Mouse (Mus musculus): ENCODE measurements at regions not wholly inside any gene's neighbourhood (a gene's known extent, or its start where the extent isn't known, plus 50 kb on each side); places are given as distances from the start of the nearest gene placed in this dataset.
A peak's percentile ranks its signal among the peaks of the same experiment; 100 is the strongest.

- H3K9ac ChIP-seq (replicated peaks): no peak overlapping the region
- H3K9me3 ChIP-seq: no peaks in the 10 kb centered on the region
- ATAC-seq: 0 out of 2 replicates have a peak, but pooled peaks have one; percentile 34
- H3K4me3 ChIP-seq (replicated peaks): no peak overlapping the region
- no peaks in the 10 kb centered on the region for H3K36me3 ChIP-seq
- no peaks in the 10 kb centered on the region for H3K27me3 ChIP-seq
- no peak overlapping the region for H3K4me2 ChIP-seq (replicated peaks)
- no peaks in the 10 kb centered on the region for H3K4me1 ChIP-seq (replicated peaks)
- H3K27ac ChIP-seq: no peak overlapping the region
- WGBS: 65% methylated on average over 4 of the region's 4 CpGs
These were observed 423.3 kb downstream of the Zic3 start for GRCm38 (mm10) chrX:58445624-58446323.

GRCm38 (mm10) chrX:58447605-58448004, 425.1 kb downstream of the Zic3 start:
- H3K36me3 ChIP-seq: no peaks in the 10 kb centered on the region
- no peaks in the 10 kb centered on the region for H3K9me3 ChIP-seq
- no peak overlapping the region for H3K4me2 ChIP-seq (replicated peaks)
- 70% methylated on average over 6 of the region's 6 CpGs for WGBS
- ATAC-seq: no peak
- no peak overlapping the region for H3K9ac ChIP-seq (replicated peaks)
- H3K27me3 ChIP-seq: no peaks in the 10 kb centered on the region
- H3K4me1 ChIP-seq (replicated peaks): no peaks in the 10 kb centered on the region
- H3K4me3 ChIP-seq (replicated peaks): no peak overlapping the region
- H3K27ac ChIP-seq: no peak overlapping the region

- Histone ChIP-seq H3K36me3 (no peaks in the 10 kb centered on the region), H3K9me3 (no peaks in the 10 kb centered on the region), H3K4me3 (replicated peaks) (no peak overlapping the region), H3K4me2 (replicated peaks) (no peak overlapping the region; the same call in 1 of the 2 replicates), H3K9ac (replicated peaks) (no peak overlapping the region), H3K27ac (no peak overlapping the region), H3K27me3 (no peaks in the 10 kb centered on the region), H3K4me1 (replicated peaks) (peaks cover 5% of the 10 kb centered on the region; the same call in 1 of the 2 replicates)
- peak; percentile 68; the same call in 1 of the 2 replicates for ATAC-seq
- WGBS: 50% methylated on average over 6 of the region's 6 CpGs
These were observed 439.5 kb upstream of the 4930550L24Rik start for GRCm38 (mm10) chrX:58469683-58470082.

- Histone ChIP-seq H3K36me3 (no peaks in the 10 kb centered on the region), H3K27ac (no peak overlapping the region), H3K4me3 (replicated peaks) (no peak overlapping the region), H3K27me3 (no peaks in the 10 kb centered on the region), H3K4me1 (replicated peaks) (peaks cover 5% of the 10 kb centered on the region; the same call in 1 of the 2 replicates), H3K9ac (replicated peaks) (no peak overlapping the region), H3K4me2 (replicated peaks) (no peak overlapping the region), H3K9me3 (no peaks in the 10 kb centered on the region)
- 72% methylated on average over 1 of the region's 1 CpGs for WGBS
- no peak for ATAC-seq
These were observed 438.2 kb upstream of the 4930550L24Rik start for GRCm38 (mm10) chrX:58470986-58471385.

GRCm38 (mm10) chrX:58490861-58491260, 418.3 kb upstream of the 4930550L24Rik start:
- H3K36me3 ChIP-seq: no peaks in the 10 kb centered on the region
- WGBS: 14% methylated on average over 2 of the region's 2 CpGs

DNA sequence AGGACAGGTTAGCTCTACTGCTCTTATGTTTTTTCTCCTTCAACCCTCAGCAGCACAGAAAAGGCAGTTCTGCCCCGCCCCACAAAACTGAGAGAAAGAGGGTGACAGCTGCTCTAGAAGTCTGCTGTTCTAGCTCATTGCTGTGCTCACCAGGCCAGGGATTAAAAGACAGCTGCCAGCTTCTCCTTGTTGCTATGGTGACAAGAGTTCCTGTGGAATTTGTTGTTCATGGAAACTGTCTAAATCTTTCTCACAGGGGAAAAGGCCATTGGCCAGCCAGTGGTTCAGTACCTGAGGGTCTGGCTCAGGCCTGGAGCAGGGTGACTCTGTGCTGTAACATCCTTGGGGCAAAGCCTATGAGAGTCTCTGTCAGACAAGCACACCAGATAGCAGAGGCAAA, 405.6 kb upstream of the 4930550L24Rik start:
- Histone ChIP-seq H3K4me1 (replicated peaks) (peaks cover 5% of the 10 kb centered on the region; the same call in 1 of the 2 replicates), H3K4me3 (replicated peaks) (no peak overlapping the region), H3K9me3 (no peaks in the 10 kb centered on the region), H3K27me3 (no peaks in the 10 kb centered on the region), H3K9ac (replicated peaks) (no peak overlapping the region), H3K4me2 (replicated peaks) (no peak overlapping the region), H3K27ac (peak overlapping the region; percentile 39; the same call in 1 of the 2 replicates), H3K36me3 (no peaks in the 10 kb centered on the region)
- peak; percentile 83 for ATAC-seq
- WGBS: 13% methylated on average over 1 of the region's 1 CpGs

More at GRCm38 (mm10) chrX:58490861-58491260, 418.3 kb upstream of the 4930550L24Rik start:
- Histone ChIP-seq H3K27me3 (no peaks in the 10 kb centered on the region), H3K4me2 (replicated peaks) (no peak overlapping the region), H3K27ac (no peak overlapping the region), H3K9me3 (no peaks in the 10 kb centered on the region), H3K4me1 (replicated peaks) (no peaks in the 10 kb centered on the region), H3K9ac (replicated peaks) (no peak overlapping the region), H3K4me3 (replicated peaks) (no peak overlapping the region)
- no peak for ATAC-seq

DNA sequence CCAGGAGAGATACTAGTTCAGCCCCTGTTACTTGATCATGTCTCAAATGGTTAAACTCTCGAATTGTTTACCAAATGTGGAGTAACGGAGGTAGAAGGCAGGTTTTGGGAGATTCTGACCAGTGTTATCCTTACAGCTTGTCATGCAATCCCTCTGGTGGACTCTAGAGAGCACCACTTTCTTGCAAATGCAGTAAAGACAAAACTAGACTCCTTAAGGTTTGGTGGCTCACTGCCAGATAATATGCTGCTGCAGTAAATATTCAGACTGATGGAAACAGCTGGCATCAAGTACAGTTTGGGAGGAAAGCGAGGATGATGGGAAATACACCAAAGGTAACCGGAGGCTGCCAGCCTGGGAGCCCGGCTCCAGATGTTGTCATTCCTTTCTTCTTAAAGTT, 394.2 kb upstream of the 4930550L24Rik start:
- Histone ChIP-seq H3K4me2 (replicated peaks) (no peak overlapping the region), H3K9ac (replicated peaks) (no peak overlapping the region), H3K4me3 (replicated peaks) (no peak overlapping the region), H3K27ac (no peak overlapping the region), H3K36me3 (no peaks in the 10 kb centered on the region), H3K27me3 (no peaks in the 10 kb centered on the region), H3K9me3 (no peaks in the 10 kb centered on the region), H3K4me1 (replicated peaks) (no peaks in the 10 kb centered on the region)
- WGBS: 56% methylated on average over 5 of the region's 5 CpGs
- no peak for ATAC-seq
